Mouse (Mus musculus) megakaryocyte, embryonic 14.5 days (primary cell): ENCODE measurements around the gene Timp1. TPM values are rescaled to one million over a fixed set of nuclear protein-coding genes. Genes with fewer than 3 reads are reported as not detected.

Experiments used
- H3K27me3 ChIP-seq: replicated peaks from 2 replicates; pipeline ENCODE3; 2012; ENCODE audit warnings: inconsistent platforms
- H3K36me3 ChIP-seq: replicated peaks from 2 replicates; pipeline ENCODE3; 2012; ENCODE audit warnings: low read length, inconsistent platforms, mixed read lengths
- H3K4me1 ChIP-seq: 2 replicates; pipeline ENCODE4 v1.6.1; 2012; ENCODE audit warnings: inconsistent platforms
- H3K4me3 ChIP-seq: replicated peaks from 2 replicates; pipeline ENCODE3; 2012; ENCODE audit warnings: moderate library complexity, mild to moderate bottlenecking, inconsistent platforms
- H3K9me3 ChIP-seq: 2 replicates; pipeline ENCODE4 v1.6.1; 2012; ENCODE audit warnings: inconsistent platforms
- FLI1 ChIP-seq: IDR thresholded peaks from 2 replicates; pipeline ENCODE4 v1.6.1; 2012; ENCODE audit warnings: low read length, inconsistent platforms, mixed read lengths
- GATA1 ChIP-seq: IDR thresholded peaks from 3 replicates; pipeline ENCODE4 v1.6.1; 2012; ENCODE audit warnings: mixed read lengths, low read length, inconsistent platforms, borderline replicate concordance
- polyA plus RNA-seq: library from polyadenylated mRNA; stranded (reverse); fragments of >175 nt; gene quantifications from 2 replicates; pipeline ENCODE4 v1.2.3, GENCODE M21; 2012; ENCODE audit warnings: low replicate concordance; ENCODE audit not compliant: insufficient read depth

Gene Timp1
- not detected in 2 replicates for polyA plus RNA-seq

GRCm38 (mm10) chrX:20869962-20870513, at the start of gene Timp1:
Timp1 (plus strand) TSS chrX:20870166.
- no peak for TF ChIP-seq GATA1
- TF ChIP-seq FLI1: no peak
- Histone ChIP-seq H3K4me1 (peaks cover 13% of the 10 kb centered on the region), H3K27me3 (peaks cover 38% of the 10 kb centered on the region), H3K9me3 (no peaks in the 10 kb centered on the region), H3K4me3 (no peak within 1 kb of the TSS), H3K36me3 (no peaks in the 10 kb centered on the region)

GRCm38 (mm10) chrX:20828934-20829333, 41.0 kb upstream of the Timp1 start:
- no peak for TF ChIP-seq FLI1
- TF ChIP-seq GATA1: no peak
- peak overlapping the region; percentile 77 for H3K4me3 ChIP-seq
- H3K36me3 ChIP-seq: no peaks in the 10 kb centered on the region
- no peaks in the 10 kb centered on the region for H3K9me3 ChIP-seq
- H3K4me1 ChIP-seq: no peaks in the 10 kb centered on the region
- H3K27me3 ChIP-seq: no peaks in the 10 kb centered on the region

GRCm38 (mm10) chrX:20847232-20847631, 22.7 kb upstream of the Timp1 start:
- TF ChIP-seq FLI1 (no peak), GATA1 (no peak)
- Histone ChIP-seq H3K27me3 (peaks cover 6% of the 10 kb centered on the region), H3K36me3 (peaks cover 26% of the 10 kb centered on the region), H3K4me3 (no peak overlapping the region), H3K4me1 (peaks cover 21% of the 10 kb centered on the region), H3K9me3 (0 out of 2 replicates have a peak, but pooled peaks cover 3% of the 10 kb centered on the region)

- Histone ChIP-seq H3K4me3 (peak overlapping the region; percentile 93), H3K36me3 (peaks cover 29% of the 10 kb centered on the region), H3K4me1 (peaks cover 21% of the 10 kb centered on the region), H3K9me3 (0 out of 2 replicates have a peak, but pooled peaks cover 3% of the 10 kb centered on the region), H3K27me3 (peaks cover 6% of the 10 kb centered on the region)
- TF ChIP-seq GATA1 (no peak), FLI1 (no peak)
Observed at GRCm38 (mm10) chrX:20847816-20848215, 22.1 kb upstream of the Timp1 start.

GRCm38 (mm10) chrX:20848256-20848984, 21.5 kb upstream of the Timp1 start:
- TF ChIP-seq FLI1 (no peak), GATA1 (no peak)
- Histone ChIP-seq H3K36me3 (peaks cover 35% of the 10 kb centered on the region), H3K9me3 (0 out of 2 replicates have a peak, but pooled peaks cover 3% of the 10 kb centered on the region), H3K27me3 (peaks cover 2% of the 10 kb centered on the region), H3K4me1 (peaks cover 21% of the 10 kb centered on the region), H3K4me3 (peak overlapping the region; percentile 93)

- Histone ChIP-seq H3K36me3 (peaks cover 84% of the 10 kb centered on the region), H3K9me3 (no peaks in the 10 kb centered on the region), H3K4me1 (peaks cover 21% of the 10 kb centered on the region), H3K4me3 (no peak overlapping the region), H3K27me3 (peaks cover 1% of the 10 kb centered on the region)
- TF ChIP-seq FLI1 (no peak), GATA1 (no peak)
Observed at GRCm38 (mm10) chrX:20853794-20854193, 16.2 kb upstream of the Timp1 start.

- no peaks in the 10 kb centered on the region for H3K9me3 ChIP-seq
- peaks cover 42% of the 10 kb centered on the region for H3K36me3 ChIP-seq
- H3K27me3 ChIP-seq: peaks cover 3% of the 10 kb centered on the region
- no peak overlapping the region for H3K4me3 ChIP-seq
- no peak for TF ChIP-seq GATA1
- H3K4me1 ChIP-seq: peaks cover 33% of the 10 kb centered on the region
Observed at GRCm38 (mm10) chrX:20861453-20862104, 8.4 kb upstream of the Timp1 start.

GRCm38 (mm10) chrX:20862105-20863065, 7.6 kb upstream of the Timp1 start:
- Histone ChIP-seq H3K4me1 (peaks cover 36% of the 10 kb centered on the region), H3K4me3 (no peak overlapping the region), H3K9me3 (no peaks in the 10 kb centered on the region), H3K36me3 (peaks cover 34% of the 10 kb centered on the region), H3K27me3 (peaks cover 7% of the 10 kb centered on the region)
- TF ChIP-seq FLI1 (no peak), GATA1 (no peak)
